Mouse (Mus musculus) E14TG2a.4 (cell line): ENCODE measurements around the gene Fancg.

Source experiments
- CTCF ChIP-seq: conservative IDR thresholded peaks from 2 replicates; pipeline ENCODE4 v1.5.1; 2014; ENCODE audit warnings: low read length
- NANOG ChIP-seq: IDR thresholded peaks from 2 replicates; pipeline ENCODE4 v1.6.1; 2014; ENCODE audit warnings: borderline replicate concordance, low read length, mixed read lengths
- POU5F1 ChIP-seq: IDR thresholded peaks from 2 replicates; pipeline ENCODE4 v1.6.1; 2014; ENCODE audit warnings: low read length, borderline replicate concordance

GRCm38 (mm10) chr4:43018156-43018555 is 7.8 kb upstream of the Fancg start:
- no peak for TF ChIP-seq CTCF
- TF ChIP-seq NANOG: no peak
- TF ChIP-seq POU5F1: no peak
